Mouse (Mus musculus): ENCODE results near the gene Ttc7b.

Gene Ttc7b

GRCm38 (mm10) chr12:100325618-100326017 lies 195.0 kb downstream of the Ttc7b start:
- no peak for DNase-seq

GRCm38 (mm10) chr12:100325212-100325611 lies 195.4 kb downstream of the Ttc7b start:
- no peak for DNase-seq

GRCm38 (mm10) chr12:100323641-100324040 lies 197.0 kb downstream of the Ttc7b start:
- DNase-seq, result no peak

- DNase-seq, result no peak
Measured at GRCm38 (mm10) chr12:100322225-100322624, 198.4 kb downstream of the Ttc7b start.

- no peak for DNase-seq
Measured at GRCm38 (mm10) chr12:100321545-100321944, 199.1 kb downstream of the Ttc7b start.

- DNase-seq, result no peak
Measured at GRCm38 (mm10) chr12:100319746-100320145, 200.9 kb downstream of the Ttc7b start.

GRCm38 (mm10) chr12:100317936-100318335 lies 202.7 kb downstream of the Ttc7b start:
- DNase-seq, result no peak

- no peak for DNase-seq
Measured at GRCm38 (mm10) chr12:100316094-100316493, 204.5 kb downstream of the Ttc7b start.

- DNase-seq, result no peak
Measured at GRCm38 (mm10) chr12:100315119-100315885, 205.3 kb downstream of the Ttc7b start.

GRCm38 (mm10) chr12:100313785-100314375 lies 206.7 kb downstream of the Ttc7b start:
- DNase-seq, result no peak

- no peak for DNase-seq
Measured at GRCm38 (mm10) chr12:100313209-100313608, 207.4 kb downstream of the Ttc7b start.

- no peak for DNase-seq
Measured at GRCm38 (mm10) chr12:100310471-100311392, 209.9 kb downstream of the Ttc7b start.

GRCm38 (mm10) chr12:100309201-100309600 lies 211.4 kb downstream of the Ttc7b start:
- no peak for DNase-seq

GRCm38 (mm10) chr12:100307501-100308260 lies 212.9 kb downstream of the Ttc7b start:
- peak; percentile 64 to 70 for DNase-seq

GRCm38 (mm10) chr12:100306336-100306735 lies 214.3 kb downstream of the Ttc7b start:
- DNase-seq, result no peak

GRCm38 (mm10) chr12:100305051-100305673 lies 215.5 kb downstream of the Ttc7b start:
- peak; percentile 41 to 63 for DNase-seq

- no peak for DNase-seq
Measured at GRCm38 (mm10) chr12:100304280-100304679, 216.3 kb downstream of the Ttc7b start.

- no peak for DNase-seq
Measured at GRCm38 (mm10) chr12:100303141-100303540, 217.5 kb downstream of the Ttc7b start.

- no peak for DNase-seq
Measured at GRCm38 (mm10) chr12:100300446-100300845, 220.2 kb downstream of the Ttc7b start.

- peak; percentile 49 to 79 for DNase-seq
Measured at GRCm38 (mm10) chr12:100299322-100299726, 221.3 kb downstream of the Ttc7b start.

GRCm38 (mm10) chr12:100298788-100299187 lies 221.8 kb downstream of the Ttc7b start:
- no peak for DNase-seq

- no peak for DNase-seq
Measured at GRCm38 (mm10) chr12:100297961-100298360, 222.7 kb downstream of the Ttc7b start.
